Mouse (Mus musculus): ENCODE measurements around the gene Zbp1. TPM values are rescaled to one million over a fixed set of nuclear protein-coding genes. Genes with fewer than 3 reads are reported as not detected.

Zbp1 gene
- not detected for total RNA-seq (2021)
- long read RNA-seq: 0 reads

DNA sequence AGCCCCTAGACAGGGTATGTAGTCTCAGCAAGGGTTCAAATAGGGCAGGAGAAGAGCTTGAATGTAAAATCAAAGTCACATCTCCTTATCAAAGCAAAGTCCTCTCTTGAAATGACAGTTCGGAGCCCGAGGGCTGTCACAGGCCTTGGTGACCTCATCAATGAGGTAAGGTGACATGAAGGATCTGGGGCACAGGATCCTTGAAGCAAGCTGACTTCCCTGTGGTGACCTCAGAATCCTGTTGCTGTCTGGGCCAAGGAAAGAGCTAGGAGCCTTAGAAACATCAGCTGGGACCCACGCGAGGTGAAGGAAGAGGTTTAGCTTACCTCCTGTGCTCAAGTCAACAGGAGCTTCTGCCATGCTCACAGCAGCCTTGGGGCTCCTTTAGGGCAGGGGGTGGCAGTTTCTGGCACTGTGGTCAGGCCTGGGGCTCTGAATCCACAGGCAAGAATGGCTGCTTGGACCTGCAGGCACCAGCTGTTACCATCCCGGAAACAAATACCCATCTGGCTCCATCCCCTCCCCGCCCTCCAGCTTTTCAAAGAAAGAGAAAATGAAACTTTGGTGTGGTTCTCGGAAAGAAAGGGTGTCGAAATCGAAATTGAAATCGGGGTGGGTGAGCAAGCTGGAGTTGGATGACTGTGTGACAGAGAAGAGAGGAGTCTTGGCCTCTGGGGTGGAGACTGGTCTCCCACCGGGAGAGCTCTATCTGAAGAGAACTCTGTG is at the start of gene Zbp1:
Gene Zbp1, minus strand, starts transcription at position 508 of the 726 bp plus-strand sequence.
- peak in 1 of 2 experiments; percentile 0 for DNase-seq (ENCODE audit: low spot score in 2 of 2)

DNA sequence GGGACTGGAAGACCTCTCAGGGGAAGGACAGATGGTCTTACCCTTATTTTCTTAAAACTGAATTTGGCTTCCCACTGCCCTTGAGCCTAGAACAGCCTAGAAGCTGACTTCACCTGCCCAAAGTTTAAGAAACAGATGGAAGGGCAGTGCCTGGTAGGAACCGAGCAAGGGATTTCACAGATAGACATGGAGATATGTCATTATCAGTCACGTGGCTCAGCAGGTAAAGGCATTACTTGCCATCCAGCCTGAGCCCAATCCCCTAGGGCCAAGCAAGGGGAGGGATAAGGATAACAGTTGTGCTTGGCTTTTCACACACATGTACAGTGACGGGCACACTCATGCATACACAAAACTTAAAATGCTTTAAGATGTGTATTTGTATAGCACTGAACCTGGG is 48.8 kb upstream of the Zbp1 start:
- DNase-seq (ENCODE audit: low spot score in 2 of 2): no peak

- DNase-seq (ENCODE audit: low spot score in 2 of 2): no peak
These were observed 47.8 kb upstream of the Zbp1 start for GRCm38 (mm10) chr2:173266349-173267112.

- no peak for DNase-seq (ENCODE audit: low spot score in 2 of 2)
These were observed 46.9 kb upstream of the Zbp1 start for GRCm38 (mm10) chr2:173265468-173266265.

- peak in 1 of 2 experiments; percentile 65 for DNase-seq (ENCODE audit: low spot score in 2 of 2)
These were observed 45.9 kb upstream of the Zbp1 start for GRCm38 (mm10) chr2:173264467-173265128.

- no peak for DNase-seq (ENCODE audit: low spot score in 2 of 2)
These were observed 45.1 kb upstream of the Zbp1 start for GRCm38 (mm10) chr2:173263636-173264330.

DNA sequence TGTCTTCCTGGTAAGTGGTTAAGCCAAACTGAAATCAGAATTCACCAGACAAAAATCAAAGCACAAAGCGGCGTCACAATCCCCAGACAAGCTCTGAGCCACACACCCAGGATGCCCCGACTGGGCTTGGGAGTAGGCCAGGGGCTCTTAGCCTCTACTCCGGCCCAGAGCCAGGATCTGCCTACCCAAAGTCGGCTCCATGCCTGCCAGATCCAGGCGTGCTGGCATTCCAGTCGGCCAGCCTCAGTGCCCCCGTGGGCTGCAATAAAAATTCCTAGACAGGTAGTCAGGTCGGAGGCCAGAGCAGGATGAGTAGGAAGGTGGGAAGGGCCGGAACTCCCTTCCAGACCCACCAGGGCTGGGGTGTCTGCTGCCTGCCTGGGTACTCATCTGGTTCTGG is 42.8 kb upstream of the Zbp1 start:
- DNase-seq (ENCODE audit: low spot score in 2 of 2): peak in 1 of 2 experiments; percentile 68

DNA sequence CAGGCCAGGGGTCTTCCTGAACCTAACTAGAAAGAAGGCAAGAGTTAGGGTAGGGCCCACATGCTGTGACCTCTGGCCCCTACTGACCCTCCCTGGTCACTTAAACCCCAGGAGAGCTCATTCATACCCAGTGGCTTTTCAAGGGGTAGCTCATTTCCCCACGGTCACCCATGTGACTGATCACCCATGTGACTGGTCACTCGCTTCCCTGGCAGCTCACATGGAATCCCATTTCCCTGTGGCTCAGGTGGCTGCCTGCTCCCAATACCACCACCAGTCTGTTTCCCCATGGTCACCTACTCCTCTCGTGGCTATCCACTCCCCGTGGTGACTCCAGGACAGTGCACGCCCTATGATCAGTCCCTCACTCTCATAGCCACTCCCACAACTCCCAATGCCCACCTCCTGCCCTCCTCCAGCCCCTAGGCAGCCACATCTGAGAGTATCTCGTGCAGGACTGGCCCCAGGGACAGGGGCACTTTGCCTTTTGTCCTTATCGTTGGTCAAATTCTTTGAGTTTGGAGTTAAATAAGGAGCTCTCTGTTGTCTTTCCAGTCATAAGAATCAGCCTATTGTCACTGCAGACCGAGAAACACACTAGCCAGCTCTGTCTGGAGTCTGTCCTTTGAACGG is 39.9 kb upstream of the Zbp1 start:
- no peak for DNase-seq (ENCODE audit: low spot score in 2 of 2)

DNA sequence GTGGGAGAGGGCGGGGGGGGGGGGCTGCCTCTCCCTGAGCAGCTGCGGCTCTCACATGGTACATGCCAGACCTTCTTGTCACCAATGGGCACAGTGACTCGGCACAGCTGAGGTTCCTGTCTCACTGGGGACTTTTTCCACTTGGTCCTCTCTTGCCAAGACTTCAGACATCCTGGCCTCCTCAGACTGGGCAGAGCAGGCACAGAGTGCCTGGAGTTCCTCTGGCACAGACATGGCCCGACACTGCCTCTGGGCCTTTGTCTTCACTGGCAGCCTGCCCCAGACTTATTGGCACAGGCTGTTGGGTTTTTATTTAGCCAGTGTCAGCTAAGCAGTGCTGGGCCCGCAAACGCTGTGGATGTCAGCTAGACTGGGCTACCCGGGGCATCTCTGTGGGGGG is 38.9 kb upstream of the Zbp1 start:
- DNase-seq (ENCODE audit: low spot score in 2 of 2): peak; percentile 86 to 89

GRCm38 (mm10) chr2:173256552-173256949 is 37.8 kb upstream of the Zbp1 start:
- DNase-seq (ENCODE audit: low spot score in 2 of 2): no peak

- DNase-seq (ENCODE audit: low spot score in 2 of 2): no peak
These were observed 37.3 kb upstream of the Zbp1 start for GRCm38 (mm10) chr2:173255810-173256551.

- no peak for DNase-seq (ENCODE audit: low spot score in 2 of 2)
These were observed 35.3 kb upstream of the Zbp1 start for GRCm38 (mm10) chr2:173253761-173254662.

DNA sequence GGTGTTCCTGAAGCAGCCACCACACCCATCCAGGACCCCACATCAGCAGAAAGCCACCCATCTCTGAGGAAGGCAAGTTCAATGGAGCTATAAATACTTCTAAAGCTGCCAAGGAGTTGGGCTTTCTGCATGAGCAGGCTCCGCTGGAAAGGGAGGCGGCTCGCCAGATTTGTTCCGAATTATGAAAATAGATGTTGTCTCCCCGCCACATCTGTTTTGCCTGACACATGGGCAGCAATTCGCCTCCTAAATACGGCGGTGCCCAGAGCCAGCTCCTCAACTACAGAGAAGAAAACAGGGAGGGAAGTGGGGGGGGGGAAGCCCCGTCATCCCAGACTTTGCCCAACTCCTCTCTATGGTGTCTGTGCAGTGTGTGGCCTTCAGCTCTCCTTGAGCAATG is 33.0 kb upstream of the Zbp1 start:
- DNase-seq (ENCODE audit: low spot score in 2 of 2): no peak

DNA sequence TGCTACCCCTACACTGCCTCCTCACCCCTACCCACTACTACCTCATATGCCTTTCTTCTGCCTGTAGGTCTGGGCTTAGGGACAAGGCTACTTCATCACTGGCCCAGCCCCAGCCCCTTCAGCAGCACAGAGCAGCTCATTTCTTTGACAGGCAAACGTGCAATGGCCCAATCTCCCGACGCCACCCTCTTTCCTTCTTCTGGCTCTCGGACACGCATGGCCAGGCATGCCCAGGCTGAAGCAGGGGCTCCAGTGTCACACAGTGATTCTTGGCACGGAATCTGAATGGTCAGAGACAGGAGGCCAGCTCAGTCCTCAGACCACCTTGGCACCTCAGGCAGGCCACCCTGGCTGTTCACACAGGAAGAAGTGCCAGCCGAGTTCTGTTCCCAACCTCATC is 32.4 kb upstream of the Zbp1 start:
- DNase-seq (ENCODE audit: low spot score in 2 of 2): no peak

DNA sequence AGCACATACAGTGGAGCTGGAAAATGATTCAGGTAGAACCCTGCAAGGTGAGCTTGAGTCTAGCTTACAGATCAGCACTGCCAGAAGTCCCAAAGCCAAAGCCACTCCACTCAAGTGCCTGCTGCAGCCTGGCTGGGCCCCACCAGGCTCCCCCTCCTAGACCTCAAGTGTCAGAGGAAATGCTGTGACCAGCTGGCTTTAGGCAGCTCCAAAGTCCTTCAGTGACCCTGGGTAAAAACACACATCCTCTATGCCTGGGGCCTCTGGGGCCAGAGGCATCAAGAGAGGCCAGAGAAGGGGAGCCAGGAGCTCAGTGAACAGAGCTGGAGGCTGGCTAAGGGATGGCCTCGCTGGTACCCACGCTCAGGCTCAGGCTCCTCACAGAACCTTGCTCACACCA is 31.7 kb upstream of the Zbp1 start:
- no peak for DNase-seq (ENCODE audit: low spot score in 2 of 2)

DNA sequence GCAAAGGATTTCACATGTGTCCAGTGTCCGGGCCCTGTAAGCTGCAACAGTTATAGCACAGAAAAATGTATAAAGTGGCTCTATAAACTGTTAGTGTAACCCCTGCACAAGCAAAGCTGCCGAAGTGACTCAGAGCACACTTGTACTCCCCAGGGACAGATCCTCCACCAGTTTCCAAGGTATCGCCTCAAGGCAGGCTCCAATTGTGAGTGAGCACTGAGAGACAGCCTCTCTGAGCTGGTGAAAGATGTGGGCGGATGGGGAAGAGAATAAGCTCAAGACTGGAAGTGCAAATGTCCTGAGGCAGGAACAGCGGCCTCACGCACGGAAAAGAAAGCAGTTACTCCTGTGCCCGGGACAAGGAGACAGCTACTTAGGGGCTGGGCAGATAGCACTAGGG is 31.2 kb upstream of the Zbp1 start:
- no peak for DNase-seq (ENCODE audit: low spot score in 2 of 2)

DNA sequence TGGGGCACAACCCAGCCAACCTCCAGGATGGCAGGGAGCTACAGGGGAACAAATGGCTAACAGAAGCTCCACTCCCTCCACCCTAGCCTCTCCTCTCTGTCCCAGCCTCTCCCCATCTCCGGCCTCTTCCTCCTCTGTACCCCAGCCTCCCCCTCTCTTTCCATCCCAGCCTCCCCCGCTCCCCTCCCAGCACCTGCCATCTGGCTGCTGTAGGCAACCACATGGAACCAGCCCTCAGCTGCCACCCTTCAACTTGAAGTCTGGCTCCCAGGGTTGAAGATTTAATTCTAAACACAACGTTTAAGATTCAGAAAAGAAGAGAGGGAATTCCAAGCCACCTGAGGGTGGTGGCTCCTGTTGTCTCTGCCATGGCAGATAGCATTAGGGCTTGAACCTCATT is 30.7 kb upstream of the Zbp1 start:
- DNase-seq (ENCODE audit: low spot score in 2 of 2): no peak

- no peak for DNase-seq (ENCODE audit: low spot score in 2 of 2)
These were observed 30.1 kb upstream of the Zbp1 start for GRCm38 (mm10) chr2:173248822-173249221.

Data from layer of hippocampus, postnatal 10 days (tissue).